Mouse (Mus musculus) olfactory bulb, adult 2 months (tissue): ENCODE results near the gene Kctd4.

Source experiments
- CTCF ChIP-seq: fragments of 200-500 bp; IDR thresholded peaks from 2 replicates; pipeline ENCODE4 v1.5.1; 2012; ENCODE audit warnings: low read depth, mild to moderate bottlenecking, low read length, moderate library complexity; ENCODE audit not compliant: insufficient read depth
- POLR2A ChIP-seq: fragments of 200-500 bp; IDR thresholded peaks from 2 replicates; pipeline ENCODE4 v1.6.1; 2012; ENCODE audit warnings: mild to moderate bottlenecking, low read depth, low read length, moderate library complexity; ENCODE audit not compliant: insufficient read depth

GRCm38 (mm10) chr14:75934359-75934758 is 20.4 kb upstream of the Kctd4 start:
- TF ChIP-seq CTCF (no peak), POLR2A (no peak)
